Mouse (Mus musculus): ENCODE measurements at regions not wholly inside any gene's neighbourhood (a gene's known extent, or its start where the extent isn't known, plus 50 kb on each side); places are given as distances from the start of the nearest gene placed in this dataset.
A peak's percentile ranks its signal among the peaks of the same experiment; 100 is the strongest.

- Histone ChIP-seq H3K36me3 (ENCODE audit: control insufficient read depth, insufficient read depth, low read length, poor library complexity, severe bottlenecking) (no peaks in the 10 kb centered on the region), H3K4me1 (ENCODE audit: control insufficient read depth in 2 of 2, insufficient read depth in 2 of 2, low read length in 2 of 2, poor library complexity in 1 of 2) (peaks cover 0 to 4% of the 10 kb centered on the region in 2 experiments; a peak in 1 of 4 replicates), H3K27ac (ENCODE audit: insufficient read depth, low read depth, low read length, poor library complexity, severe bottlenecking) (no peak overlapping the region), H3K4me3 (ENCODE audit: insufficient read depth in 1 of 2, low read depth in 1 of 2, low read length in 2 of 2, poor library complexity in 1 of 2, severe bottlenecking in 1 of 2) (no peak overlapping the region), H3K9ac (ENCODE audit: insufficient read depth, low read depth, low read length, poor library complexity, severe bottlenecking) (no peak overlapping the region), H3K9me3 (ENCODE audit: control insufficient read depth, insufficient read depth, low read depth, low read length) (no peaks in the 10 kb centered on the region)
- no peak for DNase-seq (ENCODE audit: low read depth, low spot score)
- TF ChIP-seq CHD2 (IDR thresholded peaks at IDR 0.05; ENCODE audit: low read depth, low read length) (no peak), ZC3H11A (IDR thresholded peaks at IDR 0.05; ENCODE audit: borderline replicate concordance, low read depth, low read length) (no peak), HCFC1 (IDR thresholded peaks at IDR 0.05; ENCODE audit: borderline replicate concordance, insufficient read depth, low read length) (no peak), MAFK (IDR thresholded peaks at IDR 0.05; ENCODE audit: insufficient read depth, low read depth, low read length) (no peak), ZNF384 (IDR thresholded peaks at IDR 0.05; ENCODE audit: low read depth, low read length) (no peak)
- in situ Hi-C loops (cut with MboI; ENCODE audit: low sequenced_read_pairs in 2 of 2, unreplicated experiment in 2 of 2) = no loop called here
Measured at GRCm38 (mm10) chr1:35759010-35759409, 309.2 kb upstream of the Hs6st1 start.

- H3K36me3 ChIP-seq (ENCODE audit: control insufficient read depth, insufficient read depth, low read length, poor library complexity, severe bottlenecking) = no peaks in the 10 kb centered on the region
- H3K4me1 ChIP-seq (ENCODE audit: control insufficient read depth in 2 of 2, insufficient read depth in 2 of 2, low read length in 2 of 2, poor library complexity in 1 of 2) = peaks cover 0 to 4% of the 10 kb centered on the region in 2 experiments; a peak in 1 of 4 replicates
- in situ Hi-C loops (cut with MboI; ENCODE audit: low sequenced_read_pairs in 2 of 2, unreplicated experiment in 2 of 2) = no loop called here
- no peaks in the 10 kb centered on the region for H3K9me3 ChIP-seq (ENCODE audit: control insufficient read depth, insufficient read depth, low read depth, low read length)
- TF ChIP-seq ZC3H11A (IDR thresholded peaks at IDR 0.05; ENCODE audit: borderline replicate concordance, low read depth, low read length) = no peak
- TF ChIP-seq MAFK (IDR thresholded peaks at IDR 0.05; ENCODE audit: insufficient read depth, low read depth, low read length) = no peak
- TF ChIP-seq ZNF384 (IDR thresholded peaks at IDR 0.05; ENCODE audit: low read depth, low read length) = no peak
- TF ChIP-seq CHD2 (IDR thresholded peaks at IDR 0.05; ENCODE audit: low read depth, low read length) = no peak
- TF ChIP-seq HCFC1 (IDR thresholded peaks at IDR 0.05; ENCODE audit: borderline replicate concordance, insufficient read depth, low read length) = no peak
- no peak for DNase-seq (ENCODE audit: low read depth, low spot score)
- H3K9ac ChIP-seq (ENCODE audit: insufficient read depth, low read depth, low read length, poor library complexity, severe bottlenecking) = no peak overlapping the region
- H3K4me3 ChIP-seq (ENCODE audit: insufficient read depth in 1 of 2, low read depth in 1 of 2, low read length in 2 of 2, poor library complexity in 1 of 2, severe bottlenecking in 1 of 2) = no peak overlapping the region
- H3K27ac ChIP-seq (ENCODE audit: insufficient read depth, low read depth, low read length, poor library complexity, severe bottlenecking) = no peak overlapping the region
Measured at GRCm38 (mm10) chr1:35759600-35759999, 308.6 kb upstream of the Hs6st1 start.

- Histone ChIP-seq H3K9me3 (ENCODE audit: control insufficient read depth, insufficient read depth, low read depth, low read length) (no peaks in the 10 kb centered on the region), H3K27ac (ENCODE audit: insufficient read depth, low read depth, low read length, poor library complexity, severe bottlenecking) (no peak overlapping the region), H3K36me3 (ENCODE audit: control insufficient read depth, insufficient read depth, low read length, poor library complexity, severe bottlenecking) (no peaks in the 10 kb centered on the region), H3K4me3 (ENCODE audit: insufficient read depth in 1 of 2, low read depth in 1 of 2, low read length in 2 of 2, poor library complexity in 1 of 2, severe bottlenecking in 1 of 2) (no peak overlapping the region), H3K4me1 (ENCODE audit: control insufficient read depth in 2 of 2, insufficient read depth in 2 of 2, low read length in 2 of 2, poor library complexity in 1 of 2) (peaks cover 0 to 4% of the 10 kb centered on the region in 2 experiments; a peak in 1 of 4 replicates), H3K9ac (ENCODE audit: insufficient read depth, low read depth, low read length, poor library complexity, severe bottlenecking) (no peak overlapping the region)
- no peak for DNase-seq (ENCODE audit: low read depth, low spot score)
- in situ Hi-C loops (cut with MboI; ENCODE audit: low sequenced_read_pairs in 2 of 2, unreplicated experiment in 2 of 2) = no loop called here
- no peak for TF ChIP-seq HCFC1 (IDR thresholded peaks at IDR 0.05; ENCODE audit: borderline replicate concordance, insufficient read depth, low read length)
- no peak for TF ChIP-seq CHD2 (IDR thresholded peaks at IDR 0.05; ENCODE audit: low read depth, low read length)
- TF ChIP-seq MAFK (IDR thresholded peaks at IDR 0.05; ENCODE audit: insufficient read depth, low read depth, low read length) = no peak
- no peak for TF ChIP-seq ZNF384 (IDR thresholded peaks at IDR 0.05; ENCODE audit: low read depth, low read length)
- no peak for TF ChIP-seq ZC3H11A (IDR thresholded peaks at IDR 0.05; ENCODE audit: borderline replicate concordance, low read depth, low read length)
Measured at GRCm38 (mm10) chr1:35763051-35763450, 305.1 kb upstream of the Hs6st1 start.

GRCm38 (mm10) chr1:35763456-35763855, 304.7 kb upstream of the Hs6st1 start:
- no peak overlapping the region for H3K9ac ChIP-seq (ENCODE audit: insufficient read depth, low read depth, low read length, poor library complexity, severe bottlenecking)
- no peak overlapping the region for H3K4me3 ChIP-seq (ENCODE audit: insufficient read depth in 1 of 2, low read depth in 1 of 2, low read length in 2 of 2, poor library complexity in 1 of 2, severe bottlenecking in 1 of 2)
- no peak for TF ChIP-seq CHD2 (IDR thresholded peaks at IDR 0.05; ENCODE audit: low read depth, low read length)
- TF ChIP-seq MAFK (IDR thresholded peaks at IDR 0.05; ENCODE audit: insufficient read depth, low read depth, low read length) = no peak
- no peak for TF ChIP-seq HCFC1 (IDR thresholded peaks at IDR 0.05; ENCODE audit: borderline replicate concordance, insufficient read depth, low read length)
- TF ChIP-seq ZNF384 (IDR thresholded peaks at IDR 0.05; ENCODE audit: low read depth, low read length) = no peak
- TF ChIP-seq ZC3H11A (IDR thresholded peaks at IDR 0.05; ENCODE audit: borderline replicate concordance, low read depth, low read length) = no peak
- no peaks in the 10 kb centered on the region for H3K36me3 ChIP-seq (ENCODE audit: control insufficient read depth, insufficient read depth, low read length, poor library complexity, severe bottlenecking)
- in situ Hi-C loops (cut with MboI; ENCODE audit: low sequenced_read_pairs in 2 of 2, unreplicated experiment in 2 of 2) = no loop called here
- peak; percentile 15 for DNase-seq (ENCODE audit: low read depth, low spot score)
- peaks cover 0 to 4% of the 10 kb centered on the region in 2 experiments; a peak in 1 of 4 replicates for H3K4me1 ChIP-seq (ENCODE audit: control insufficient read depth in 2 of 2, insufficient read depth in 2 of 2, low read length in 2 of 2, poor library complexity in 1 of 2)
- H3K27ac ChIP-seq (ENCODE audit: insufficient read depth, low read depth, low read length, poor library complexity, severe bottlenecking) = no peak overlapping the region
- H3K9me3 ChIP-seq (ENCODE audit: control insufficient read depth, insufficient read depth, low read depth, low read length) = no peaks in the 10 kb centered on the region

DNA sequence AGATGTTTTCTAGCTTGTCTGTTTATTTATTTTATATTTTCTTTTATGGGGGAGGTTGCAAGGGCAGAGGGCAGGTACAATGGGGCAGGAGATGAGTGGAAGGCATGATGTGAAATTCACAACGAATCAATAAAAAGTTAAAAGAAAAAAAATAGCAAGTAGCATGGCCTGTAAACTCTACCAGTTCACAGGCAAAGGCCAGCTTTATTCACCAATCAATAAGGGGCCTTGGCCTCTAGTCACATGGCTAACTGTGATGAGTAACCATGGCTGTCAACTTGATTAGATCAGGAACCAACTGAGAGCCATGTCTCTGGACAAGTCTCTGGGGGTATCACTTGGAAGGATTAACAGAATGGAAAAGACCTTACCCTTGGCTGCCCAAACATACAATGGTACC, 304.1 kb upstream of the Hs6st1 start:
- Histone ChIP-seq H3K9me3 (ENCODE audit: control insufficient read depth, insufficient read depth, low read depth, low read length) (no peaks in the 10 kb centered on the region), H3K36me3 (ENCODE audit: control insufficient read depth, insufficient read depth, low read length, poor library complexity, severe bottlenecking) (no peaks in the 10 kb centered on the region), H3K27ac (ENCODE audit: insufficient read depth, low read depth, low read length, poor library complexity, severe bottlenecking) (no peak overlapping the region), H3K4me3 (ENCODE audit: insufficient read depth in 1 of 2, low read depth in 1 of 2, low read length in 2 of 2, poor library complexity in 1 of 2, severe bottlenecking in 1 of 2) (no peak overlapping the region), H3K4me1 (ENCODE audit: control insufficient read depth in 2 of 2, insufficient read depth in 2 of 2, low read length in 2 of 2, poor library complexity in 1 of 2) (peaks cover 0 to 4% of the 10 kb centered on the region in 2 experiments; a peak in 1 of 4 replicates), H3K9ac (ENCODE audit: insufficient read depth, low read depth, low read length, poor library complexity, severe bottlenecking) (no peak overlapping the region)
- in situ Hi-C loops (cut with MboI; ENCODE audit: low sequenced_read_pairs in 2 of 2, unreplicated experiment in 2 of 2) = no loop called here
- no peak for DNase-seq (ENCODE audit: low read depth, low spot score)
- TF ChIP-seq HCFC1 (IDR thresholded peaks at IDR 0.05; ENCODE audit: borderline replicate concordance, insufficient read depth, low read length) (no peak), ZNF384 (IDR thresholded peaks at IDR 0.05; ENCODE audit: low read depth, low read length) (no peak), ZC3H11A (IDR thresholded peaks at IDR 0.05; ENCODE audit: borderline replicate concordance, low read depth, low read length) (no peak), MAFK (IDR thresholded peaks at IDR 0.05; ENCODE audit: insufficient read depth, low read depth, low read length) (no peak), CHD2 (IDR thresholded peaks at IDR 0.05; ENCODE audit: low read depth, low read length) (no peak)
